Mouse (Mus musculus) kidney, embryonic 14.5 days (tissue): Measurements from ENCODE around the gene Gramd1a. TPM values are rescaled to one million over a fixed set of nuclear protein-coding genes. Genes with fewer than 3 reads are reported as not detected.

Experiments used
- ATAC-seq: fragments of 200-750 bp; cut with Nextera tagmentation; 2 replicates; pipeline ENCODE4 v1.8.0; 2017; ENCODE audit warnings: moderate number of reproducible peaks, mild to moderate bottlenecking, moderate TSS enrichment, moderate library complexity; ENCODE audit not compliant: low FRiP score, low TSS enrichment
- H3K27ac ChIP-seq: fragments of 300-500 bp; sonication (generic); 2 replicates; pipeline ENCODE4 v1.5.1; 2014; ENCODE audit warnings: low read depth, mild to moderate bottlenecking, low read length, moderate library complexity, mixed read lengths
- H3K27me3 ChIP-seq: fragments of 300-500 bp; sonication (generic); 2 replicates; pipeline ENCODE4 v1.6.1; 2014; ENCODE audit warnings: mild to moderate bottlenecking, low read length; ENCODE audit not compliant: control insufficient read depth, insufficient read depth
- H3K36me3 ChIP-seq: fragments of 300-500 bp; sonication (generic); 2 replicates; pipeline ENCODE4 v1.6.1; 2014; ENCODE audit warnings: low read length, mixed read lengths; ENCODE audit not compliant: control insufficient read depth, insufficient read depth
- H3K4me1 ChIP-seq: fragments of 300-500 bp; sonication (generic); 2 replicates; pipeline ENCODE4 v1.6.1; 2014; ENCODE audit warnings: low read length, mixed read lengths; ENCODE audit not compliant: control insufficient read depth, insufficient read depth
- H3K4me2 ChIP-seq: fragments of 300-500 bp; sonication (generic); replicated peaks from 2 replicates; pipeline ENCODE4 v1.6.1; 2014; ENCODE audit warnings: low read depth, mild to moderate bottlenecking, low read length
- H3K4me3 ChIP-seq: fragments of 300-500 bp; sonication (generic); 2 replicates; pipeline ENCODE4 v1.5.1; 2014; ENCODE audit warnings: mild to moderate bottlenecking, low read length
- H3K9ac ChIP-seq: fragments of 300-500 bp; sonication (generic); 2 replicates; pipeline ENCODE4 v1.6.1; 2014; ENCODE audit warnings: low read depth, mild to moderate bottlenecking, low read length, moderate library complexity
- H3K9me3 ChIP-seq: fragments of 300-500 bp; sonication (generic); 2 replicates; pipeline ENCODE4 v1.6.1; 2016; ENCODE audit warnings: low read length; ENCODE audit not compliant: control insufficient read depth
- WGBS: fragments of 180-500 bp; shearing (Covaris S2); extraction: QIAGEN DNeasy Blood & Tissue Kit; methylation state at CpG from one replicate; pipeline ENCODE4 v1.1.7; 2014; 5-methylcytosine and 5-hydroxymethylcytosine counted together
- polyA plus RNA-seq: library from polyadenylated mRNA; unstranded; fragments of >200 nt; fragmentation: Nextera tagmentation; extraction: Ambion mirVana; gene quantifications from 2 replicates; pipeline ENCODE4 v1.2.1, GENCODE M21; 2014

Gene Gramd1a
- polyA plus RNA-seq, 1 experiment from 2014 or later: 61.9 TPM

DNA sequence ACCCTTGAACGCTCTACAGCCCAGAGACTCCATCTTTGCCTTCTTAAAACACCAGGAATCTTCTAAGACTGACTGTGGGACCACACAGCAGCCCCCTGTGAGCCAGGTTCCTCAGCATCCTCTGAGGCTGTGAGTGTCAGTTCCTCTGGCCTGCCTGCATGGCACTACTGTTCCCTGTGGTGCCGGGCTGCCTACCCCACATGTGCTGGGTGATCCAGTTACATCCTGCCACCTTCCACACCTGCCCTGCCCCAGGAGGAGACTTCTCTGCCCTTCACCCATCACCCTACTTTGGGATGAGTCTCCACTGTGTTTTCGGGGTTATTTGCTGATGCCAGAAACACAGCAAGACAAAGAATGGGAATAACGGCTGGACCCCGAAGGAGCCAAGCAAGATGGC lies 36.1 kb downstream of the Gramd1a start:
- H3K27me3 ChIP-seq: peaks cover 2% of the 10 kb centered on the region; the same call in 1 of the 2 replicates
- no peak overlapping the region for H3K9ac ChIP-seq
- H3K4me1 ChIP-seq: peaks cover 10% of the 10 kb centered on the region
- H3K4me2 ChIP-seq: no peak overlapping the region
- H3K4me3 ChIP-seq: no peak overlapping the region
- H3K9me3 ChIP-seq: no peaks in the 10 kb centered on the region
- ATAC-seq: no peak
- H3K36me3 ChIP-seq: no peaks in the 10 kb centered on the region
- H3K27ac ChIP-seq: no peak overlapping the region
- 92% methylated on average over 5 of the region's 5 CpGs for WGBS

GRCm38 (mm10) chr7:31118486-31118885 lies 37.2 kb downstream of the Gramd1a start:
- Histone ChIP-seq H3K27me3 (no peaks in the 10 kb centered on the region), H3K9ac (no peak overlapping the region), H3K9me3 (no peaks in the 10 kb centered on the region), H3K27ac (no peak overlapping the region), H3K4me1 (peaks cover 10% of the 10 kb centered on the region), H3K36me3 (no peaks in the 10 kb centered on the region), H3K4me3 (no peak overlapping the region), H3K4me2 (no peak overlapping the region)
- ATAC-seq: no peak
- 84% methylated on average over 7 of the region's 7 CpGs for WGBS

GRCm38 (mm10) chr7:31117465-31117864 lies 38.2 kb downstream of the Gramd1a start:
- H3K4me3 ChIP-seq: no peak overlapping the region
- H3K9ac ChIP-seq: no peak overlapping the region
- no peak for ATAC-seq
- peaks cover 10% of the 10 kb centered on the region for H3K4me1 ChIP-seq
- WGBS: 84% methylated on average over 11 of the region's 11 CpGs
- H3K9me3 ChIP-seq: no peaks in the 10 kb centered on the region
- no peaks in the 10 kb centered on the region for H3K27me3 ChIP-seq
- H3K36me3 ChIP-seq: no peaks in the 10 kb centered on the region
- no peak overlapping the region for H3K4me2 ChIP-seq
- no peak overlapping the region for H3K27ac ChIP-seq

- WGBS: 40% methylated on average over 16 of the region's 16 CpGs
- no peak overlapping the region for H3K9ac ChIP-seq
- ATAC-seq: no peak
- no peak overlapping the region for H3K27ac ChIP-seq
- no peaks in the 10 kb centered on the region for H3K9me3 ChIP-seq
- no peaks in the 10 kb centered on the region for H3K36me3 ChIP-seq
- no peak overlapping the region for H3K4me3 ChIP-seq
- peaks cover 16% of the 10 kb centered on the region for H3K4me1 ChIP-seq
- H3K4me2 ChIP-seq: 0 out of 2 replicates have a peak overlapping the region, but pooled peaks have one; percentile 3
- no peaks in the 10 kb centered on the region for H3K27me3 ChIP-seq
Measured at GRCm38 (mm10) chr7:31116721-31117145, 39.0 kb downstream of the Gramd1a start.

DNA sequence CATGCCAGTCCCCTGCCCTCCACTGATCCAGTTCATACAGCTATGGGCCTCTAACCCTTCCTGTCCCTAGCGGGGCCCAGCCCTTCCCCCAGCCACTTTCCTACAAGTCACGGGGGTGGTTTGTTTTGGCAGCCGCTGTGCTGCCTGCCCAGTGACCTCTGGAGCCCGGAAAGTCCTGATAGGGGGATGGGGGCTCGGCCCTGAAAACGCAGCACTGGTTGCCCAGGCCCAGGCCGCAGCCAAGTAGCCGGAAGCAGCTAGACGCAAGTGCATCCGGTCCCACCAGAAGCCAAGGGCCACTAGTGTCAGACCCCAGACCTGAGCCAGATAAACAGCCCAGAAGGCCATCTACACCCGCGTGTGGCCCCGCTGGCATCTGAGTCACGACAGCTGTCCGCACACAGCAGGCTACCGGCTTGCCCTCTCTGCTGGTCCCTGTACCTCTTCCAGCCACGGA lies 40.1 kb downstream of the Gramd1a start:
- Histone ChIP-seq H3K4me2 (peak overlapping the region; percentile 36), H3K36me3 (no peaks in the 10 kb centered on the region), H3K9me3 (no peaks in the 10 kb centered on the region), H3K4me1 (peaks cover 25% of the 10 kb centered on the region), H3K27me3 (no peaks in the 10 kb centered on the region), H3K4me3 (no peak overlapping the region), H3K9ac (peak overlapping the region; percentile 34; the same call in 1 of the 2 replicates), H3K27ac (peak overlapping the region; percentile 71)
- peak; percentile 29 for ATAC-seq
- whole genome bisulfite sequencing: 7% methylated on average over 17 of the region's 17 CpGs

- Histone ChIP-seq H3K27me3 (no peaks in the 10 kb centered on the region), H3K9ac (peak within 1 kb of the TSS; percentile 34; the same call in 1 of the 2 replicates), H3K4me3 (peak within 1 kb of the TSS; percentile 19), H3K4me1 (peaks cover 25% of the 10 kb centered on the region), H3K9me3 (no peaks in the 10 kb centered on the region), H3K36me3 (no peaks in the 10 kb centered on the region), H3K27ac (peak within 1 kb of the TSS; percentile 71), H3K4me2 (peak within 1 kb of the TSS; percentile 36)
- ATAC-seq: peak; percentile 58
- 11% methylated on average over 15 of the region's 15 CpGs for WGBS
Measured at GRCm38 (mm10) chr7:31115182-31115581, 40.5 kb downstream of the Gramd1a start, which contains the start of gene Hpn. TSS of gene Hpn (minus strand) at chr7:31115290.

GRCm38 (mm10) chr7:31114646-31115045 lies 41.0 kb downstream of the Gramd1a start:
- WGBS: 50% methylated on average over 10 of the region's 10 CpGs
- Histone ChIP-seq H3K4me2 (peak overlapping the region; percentile 36), H3K27me3 (no peaks in the 10 kb centered on the region), H3K9me3 (no peaks in the 10 kb centered on the region), H3K4me1 (peaks cover 25% of the 10 kb centered on the region), H3K9ac (peak overlapping the region; percentile 34; the same call in 1 of the 2 replicates), H3K36me3 (no peaks in the 10 kb centered on the region), H3K4me3 (peak overlapping the region; percentile 19), H3K27ac (peak overlapping the region; percentile 71; the same call in 1 of the 2 replicates)
- no peak for ATAC-seq

GRCm38 (mm10) chr7:31113800-31114199 lies 41.9 kb downstream of the Gramd1a start:
- no peak overlapping the region for H3K27ac ChIP-seq
- no peaks in the 10 kb centered on the region for H3K27me3 ChIP-seq
- H3K4me2 ChIP-seq: no peak overlapping the region
- H3K4me1 ChIP-seq: peaks cover 25% of the 10 kb centered on the region
- WGBS: 60% methylated on average over 6 of the region's 6 CpGs
- no peak overlapping the region for H3K9ac ChIP-seq
- H3K9me3 ChIP-seq: no peaks in the 10 kb centered on the region
- no peak for ATAC-seq
- no peak overlapping the region for H3K4me3 ChIP-seq
- no peaks in the 10 kb centered on the region for H3K36me3 ChIP-seq

DNA sequence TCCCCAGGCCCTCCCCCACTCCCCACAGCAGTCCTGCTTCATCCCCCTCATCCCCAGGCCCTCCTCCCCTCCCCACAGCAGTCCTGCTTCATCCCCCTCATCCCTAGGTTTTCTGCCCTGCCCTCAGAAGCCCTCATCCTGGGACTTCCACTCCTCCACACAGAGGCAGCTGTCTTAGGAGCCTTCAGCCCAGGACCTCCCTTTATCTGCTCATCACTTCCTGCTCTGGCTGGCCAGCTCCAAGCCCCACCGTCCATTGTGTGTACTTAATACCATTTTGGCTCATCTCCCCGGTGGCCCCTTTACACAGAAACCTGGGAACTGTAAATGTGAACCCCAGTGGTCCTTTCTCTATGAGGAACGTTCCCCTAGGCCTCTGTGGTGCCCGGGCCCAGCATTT lies 43.7 kb downstream of the Gramd1a start:
- WGBS: 39% methylated on average over 4 of the region's 4 CpGs
- Histone ChIP-seq H3K4me1 (peaks cover 25% of the 10 kb centered on the region), H3K27me3 (no peaks in the 10 kb centered on the region), H3K9ac (no peak overlapping the region), H3K36me3 (no peaks in the 10 kb centered on the region), H3K4me2 (no peak overlapping the region), H3K9me3 (no peaks in the 10 kb centered on the region), H3K27ac (no peak overlapping the region), H3K4me3 (no peak overlapping the region)
- no peak for ATAC-seq
